10 mouse cellular contexts compared by ENCODE assay signal in the genomic region with DNA sequence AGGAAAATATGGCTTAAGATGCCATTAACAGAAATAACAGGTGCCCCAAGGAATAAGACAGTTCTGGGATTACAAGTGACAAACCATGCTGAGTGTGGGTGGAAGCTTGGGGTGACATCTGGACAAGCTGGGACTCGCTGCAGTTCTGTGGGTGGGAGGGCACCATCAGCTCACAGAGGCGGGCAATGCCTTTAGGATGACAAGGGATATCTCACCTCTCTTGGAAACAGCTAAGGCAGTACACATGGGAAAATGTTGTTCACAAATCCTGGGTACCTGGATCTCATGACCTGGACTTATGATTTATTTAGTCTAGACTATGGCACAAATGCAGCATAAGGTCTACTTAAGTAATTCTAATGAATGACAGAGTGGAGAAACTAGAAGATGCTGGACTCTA.
"Had no signal": no experiment of that assay in that cellular context is flagged by ENCODE, and none has a peak within 500 bp of the region (broad histone marks: within the 10 kb centered on the region; RNA-seq: fewer than 3 reads in every experiment).

No protein-coding gene starts in this region.

- DNase-seq: kidney, adult 11 months; kidney, adult 9 months; kidney, postnatal 36 days; layer of hippocampus, postnatal 36 days; lung, adult 18-20 months; retina, postnatal 1 day; thymus, adult 18-20 months; thymus, postnatal 14 days had no signal

- ATAC-seq: hindbrain, postnatal 0 days; midbrain, embryonic 16.5 days had no signal
